Mouse (Mus musculus) gastrocnemius, adult 18-20 months (tissue): ENCODE data around the gene Tspan3. TPM values are rescaled to one million over a fixed set of nuclear protein-coding genes. Genes with fewer than 3 reads are reported as not detected.
A peak's percentile ranks its signal among the peaks of the same experiment; 100 is the strongest.

ENCODE experiments used
- DNase-seq: peaks from one replicate; pipeline ENCODE4 v3.0.0; 2021; ENCODE audit warnings: low spot score
- total RNA-seq, 2 experiments: library from RNA; stranded (reverse); gene quantifications; 2 replicates each; pipeline ENCODE4 v1.2.3; 2021

Tspan3 gene
- total RNA-seq, 2 experiments from 2014 or later = 112 to 113 TPM

DNA sequence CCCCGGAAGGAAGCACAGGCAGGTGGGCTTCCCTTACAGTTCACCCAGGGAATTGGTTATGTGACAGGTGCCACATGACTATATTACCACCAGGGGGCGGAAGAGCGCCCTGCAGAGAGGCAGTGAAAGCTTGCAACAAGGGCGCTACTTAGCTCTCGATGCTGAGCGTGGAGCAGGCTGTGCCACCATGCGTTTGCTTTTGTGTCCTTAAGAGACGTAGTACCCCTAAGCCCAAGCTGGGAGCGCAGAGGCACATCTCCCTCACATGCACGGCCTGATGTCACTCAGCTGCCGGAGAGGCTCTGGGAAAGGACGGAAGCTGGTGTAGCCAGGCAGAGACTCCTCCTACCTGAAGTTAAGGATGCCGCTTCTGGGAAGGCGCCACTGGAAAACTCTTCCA, 46.7 kb downstream of the Tspan3 start:
- peak; percentile 60 for DNase-seq

DNA sequence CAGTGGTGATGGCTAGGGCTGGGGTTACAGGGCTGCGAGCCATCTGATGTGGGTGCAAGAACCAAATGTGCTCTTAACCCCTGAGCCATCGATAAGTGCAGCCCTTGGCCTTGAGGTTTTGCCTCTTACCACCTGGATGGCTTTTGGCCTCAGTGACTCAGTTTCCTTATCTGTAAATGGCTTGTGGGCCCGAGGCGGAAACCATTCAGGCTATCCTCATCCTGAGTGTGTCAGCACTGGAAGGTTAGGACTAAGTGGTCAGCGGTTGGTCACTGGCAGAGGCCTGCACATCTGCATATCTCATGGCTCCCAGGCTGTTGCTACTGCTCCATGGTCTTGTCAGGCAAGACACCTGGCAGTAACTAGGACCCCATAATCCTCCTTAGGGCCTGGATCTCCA, 47.2 kb downstream of the Tspan3 start:
- DNase-seq = no peak

DNA sequence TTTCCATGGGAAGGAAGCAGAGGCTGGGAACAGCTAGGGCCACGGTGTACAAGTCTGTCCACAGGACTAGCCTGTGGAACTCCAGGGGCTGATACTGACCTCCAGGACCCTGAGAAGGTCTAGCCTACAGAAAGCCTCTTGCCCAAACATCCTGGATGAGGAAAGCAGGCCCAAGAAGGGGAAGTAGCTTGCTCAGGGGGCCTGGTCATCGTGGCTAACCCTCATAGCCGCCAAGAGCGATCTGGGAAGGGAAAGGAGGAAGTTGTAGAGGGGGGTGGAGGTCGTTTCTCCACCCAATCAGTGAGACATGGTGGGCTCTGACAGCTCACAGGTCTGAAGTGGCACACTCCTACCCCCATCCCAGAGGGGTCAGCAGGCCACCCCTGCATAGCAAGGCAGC, 57.1 kb downstream of the Tspan3 start:
- no peak for DNase-seq

DNA sequence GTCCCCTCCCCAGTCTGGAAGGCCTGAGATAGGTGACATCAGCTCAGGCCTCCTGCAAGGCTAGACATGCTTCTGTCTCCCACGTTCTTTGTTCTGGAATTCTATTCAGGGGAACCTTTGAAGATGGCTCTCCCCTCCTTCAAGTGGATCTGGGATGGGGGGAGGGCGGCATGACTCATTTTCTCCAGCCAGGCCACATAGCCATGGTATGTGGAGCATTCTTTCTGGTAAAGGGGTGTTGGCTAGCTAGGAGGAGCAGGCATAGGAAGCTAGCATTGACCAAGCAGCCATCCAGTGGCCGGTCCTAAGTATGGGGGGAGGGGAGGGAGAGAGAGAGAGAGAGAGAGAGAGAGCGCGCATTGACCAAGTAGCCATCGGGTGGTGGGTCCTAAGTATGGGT, 57.8 kb downstream of the Tspan3 start:
- DNase-seq = no peak

DNA sequence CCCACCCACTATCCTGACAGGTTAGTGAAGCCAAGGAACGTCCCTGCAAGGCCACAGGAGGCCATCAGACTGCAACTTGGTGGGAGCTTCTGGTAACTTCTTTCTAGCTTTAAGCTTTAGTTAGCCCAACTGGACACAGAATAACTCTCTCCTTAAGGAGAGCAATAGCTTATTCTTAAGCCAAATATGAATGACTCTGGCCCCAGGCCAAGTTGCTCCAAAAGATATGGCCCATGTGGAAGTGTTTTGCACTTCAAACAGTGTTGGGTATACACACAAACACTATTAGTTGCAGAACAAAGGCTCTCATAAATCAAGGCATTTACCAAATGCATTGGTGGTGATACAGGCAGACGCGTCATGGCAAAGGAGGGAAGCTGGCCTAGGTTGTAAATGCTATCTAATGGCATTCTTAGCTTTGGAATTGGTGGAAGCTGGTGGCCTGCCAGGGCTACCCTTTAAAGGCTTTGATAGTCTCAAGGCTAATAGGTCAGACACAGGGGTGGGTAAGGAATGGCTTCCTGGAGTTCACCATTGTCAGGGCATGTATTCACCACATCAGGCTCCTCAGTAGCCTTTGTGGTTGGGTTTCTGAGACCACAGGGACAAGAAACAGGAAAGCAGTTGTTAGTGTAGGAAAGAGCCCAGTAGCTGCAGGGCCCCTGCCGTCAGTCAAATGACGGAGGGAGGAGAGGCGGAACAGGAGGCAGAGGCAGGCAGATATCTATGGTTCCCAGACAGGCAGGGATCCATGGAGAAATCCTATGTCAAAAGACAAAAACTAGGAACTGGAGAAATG, 58.8 kb downstream of the Tspan3 start:
- DNase-seq = no peak

DNA sequence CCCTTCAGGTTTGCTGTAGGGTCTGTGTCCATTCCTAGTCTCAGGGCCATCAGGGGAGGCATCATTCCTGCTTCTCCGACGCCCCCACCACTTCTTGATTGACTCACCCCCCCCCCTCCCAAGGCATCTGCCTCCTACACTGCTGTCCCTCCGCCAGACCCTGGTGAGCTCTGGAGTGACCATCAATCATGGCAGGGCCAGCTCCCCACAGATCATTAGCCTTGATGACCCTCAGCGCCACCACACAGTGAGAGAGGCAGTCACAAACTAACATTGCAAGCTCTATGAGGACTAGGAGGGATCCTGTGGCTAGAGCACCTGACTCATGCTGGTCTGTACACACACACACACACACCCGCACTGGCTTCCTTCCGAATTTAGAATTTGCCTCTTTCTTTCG, 60.4 kb downstream of the Tspan3 start:
- no peak for DNase-seq

DNA sequence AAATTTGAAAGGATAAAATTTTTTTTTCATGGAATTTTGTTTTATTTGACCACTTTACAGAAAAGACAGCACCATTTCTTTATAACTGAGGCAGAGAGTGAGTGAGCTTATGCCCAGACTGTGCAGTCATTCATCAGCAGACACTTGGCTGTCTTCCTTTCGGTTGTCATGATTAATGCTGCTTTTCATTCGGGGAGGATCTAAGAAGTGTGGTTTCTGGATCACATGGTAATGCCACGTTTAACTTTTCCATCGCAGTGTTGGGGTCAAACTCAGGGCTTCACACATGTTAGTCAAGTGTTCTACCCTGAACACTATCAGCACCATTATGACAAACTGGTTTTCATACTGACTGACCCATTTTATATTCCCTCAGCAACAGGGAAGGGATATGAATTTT, 64.3 kb downstream of the Tspan3 start:
- no peak for DNase-seq

DNA sequence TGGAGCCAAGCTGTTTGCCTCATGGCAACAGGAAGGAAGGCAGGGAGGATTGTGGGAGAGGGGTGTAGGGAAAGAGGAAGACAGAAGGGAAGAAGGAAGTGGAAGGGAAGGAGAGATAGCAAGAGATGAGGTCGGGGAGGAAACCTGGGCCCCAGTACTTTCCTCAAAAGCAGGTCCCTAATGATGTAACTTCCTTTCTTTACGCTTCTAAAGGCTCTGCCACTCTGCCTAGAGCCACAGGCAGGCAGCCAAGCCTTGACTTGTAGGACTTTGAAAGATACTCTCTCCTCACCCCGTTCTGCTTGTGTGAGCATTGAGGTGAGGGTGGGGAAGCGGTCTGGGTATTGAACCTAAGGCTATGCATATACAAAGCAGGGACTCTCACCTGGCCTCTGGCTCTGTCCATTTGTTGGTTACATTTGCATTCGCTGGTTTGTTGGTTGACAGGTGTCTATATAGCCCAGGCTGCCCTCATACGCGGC, 65.2 kb downstream of the Tspan3 start:
- DNase-seq = no peak

DNA sequence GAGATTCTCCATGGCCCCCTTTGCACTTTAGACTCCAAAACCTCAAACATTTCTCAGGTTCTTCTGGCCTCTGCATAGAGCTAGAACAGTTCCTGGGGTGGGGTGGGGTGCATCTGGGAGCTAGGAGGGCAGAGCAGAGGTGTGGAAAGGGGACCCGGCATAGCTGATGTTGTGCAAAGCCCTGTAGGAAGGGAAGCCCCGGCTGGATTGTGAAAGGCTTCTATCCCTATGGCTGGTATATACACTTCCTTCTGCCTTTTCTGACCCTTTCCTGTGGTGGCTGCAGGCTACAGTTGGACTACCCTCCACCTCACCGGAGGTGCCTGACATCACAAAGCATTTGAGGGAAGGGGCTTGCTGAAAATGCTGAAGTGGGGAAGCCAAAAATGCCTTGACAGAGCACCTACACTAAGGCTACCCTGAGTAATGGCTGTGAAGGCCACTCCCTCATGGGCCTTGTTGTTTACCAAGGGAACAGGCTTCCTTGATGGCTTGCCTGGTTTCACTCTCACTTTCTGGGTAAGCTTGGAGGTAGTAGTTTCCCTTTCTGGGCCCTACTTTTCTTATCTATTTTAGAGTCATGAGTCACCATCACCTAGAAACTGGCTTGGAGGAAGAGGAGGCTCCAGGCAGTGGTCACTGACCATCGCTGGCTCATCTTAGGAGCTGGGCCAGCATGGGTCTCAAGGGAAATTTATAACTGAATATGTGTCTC, 67.5 kb downstream of the Tspan3 start:
- no peak for DNase-seq

DNA sequence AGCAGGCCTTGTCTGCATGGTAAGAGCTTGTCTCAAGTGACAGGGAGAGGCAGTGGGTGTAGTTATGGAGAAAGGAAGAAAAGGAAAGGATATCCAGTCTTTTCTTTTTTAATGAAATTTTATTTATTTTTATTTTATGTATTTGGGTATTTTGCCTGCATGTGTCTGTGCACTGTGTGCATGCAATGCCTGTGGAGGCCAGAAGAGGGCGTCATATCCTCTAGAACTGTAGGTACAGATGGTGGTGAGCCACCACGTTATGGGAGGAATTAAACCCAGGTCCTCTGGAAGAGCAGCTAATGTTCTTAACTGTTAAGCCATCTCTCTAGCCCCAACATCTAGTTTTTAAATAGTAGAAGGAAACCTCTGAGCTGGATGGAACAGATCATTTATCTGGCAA, 73.2 kb downstream of the Tspan3 start:
- no peak for DNase-seq

DNA sequence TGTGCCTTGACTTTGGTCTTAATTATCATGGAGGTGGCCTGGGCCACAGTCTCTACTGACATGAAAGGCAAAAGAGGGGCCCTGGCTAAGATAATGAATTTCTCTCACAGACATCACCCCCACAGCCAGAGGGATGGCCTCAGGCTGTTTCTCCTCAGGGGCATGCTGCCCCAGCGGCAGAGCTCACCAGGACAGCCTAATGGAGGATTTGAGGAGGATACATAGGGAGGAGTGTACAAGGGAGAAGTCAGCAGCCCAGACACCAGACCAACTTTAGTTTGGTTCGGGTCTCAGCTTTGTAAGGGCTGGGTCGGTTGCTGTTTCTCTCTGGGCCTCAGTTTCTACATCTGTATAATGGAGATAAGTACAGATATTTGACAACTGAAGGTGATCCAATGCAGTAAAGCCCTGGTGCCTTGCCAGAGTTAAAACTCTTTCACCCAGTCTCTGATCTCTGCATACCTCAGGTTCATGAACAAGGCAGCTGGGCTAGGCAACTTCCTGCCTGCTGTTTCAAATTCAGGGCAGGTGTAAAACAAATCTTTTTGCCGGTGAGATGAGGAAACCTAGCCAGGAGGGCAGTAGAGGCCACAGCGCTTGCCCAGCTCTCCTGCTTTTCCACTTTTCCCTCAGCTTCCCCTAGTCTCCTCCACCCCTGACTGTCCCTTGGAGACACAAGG, 74.6 kb downstream of the Tspan3 start:
- DNase-seq = no peak

DNA sequence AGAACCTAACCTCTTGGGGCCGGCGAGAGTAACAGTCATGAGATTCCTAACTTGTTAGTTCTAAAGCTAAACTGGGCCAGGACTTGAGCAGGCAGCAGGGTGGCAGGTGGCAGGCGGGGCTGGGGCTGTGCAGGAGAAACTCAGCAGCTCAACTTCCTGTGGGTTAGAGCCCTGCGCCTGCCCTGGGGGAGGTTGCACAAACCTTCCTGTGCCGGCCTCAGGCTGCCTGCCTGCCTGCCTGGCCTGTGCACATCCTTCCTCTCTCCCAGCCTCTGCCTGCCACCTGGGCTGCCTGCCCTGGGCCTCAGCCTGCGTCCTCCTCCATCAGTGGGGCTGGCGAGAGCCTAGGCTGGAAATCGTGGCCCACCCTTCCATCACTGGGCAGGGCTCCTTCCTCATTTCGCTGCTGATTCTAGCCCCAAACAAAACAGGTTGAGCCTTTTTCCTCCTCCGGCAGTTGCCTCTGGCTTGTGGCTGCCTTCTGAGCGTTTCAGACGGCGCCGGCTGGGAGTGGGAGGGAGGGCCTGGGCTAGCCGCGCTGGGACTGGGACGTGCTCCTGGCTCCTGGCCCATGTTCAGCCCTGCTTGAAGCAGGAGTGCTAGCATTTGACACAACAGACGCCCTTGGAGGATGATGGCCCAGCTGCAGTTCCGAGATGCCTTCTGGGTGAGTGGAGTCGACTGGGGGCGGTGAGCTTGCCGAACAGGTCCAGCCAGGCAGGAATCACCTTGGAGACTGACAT, 75.3 kb downstream of the Tspan3 start, which contains the start of gene Pstpip1:
Gene Pstpip1, plus strand, starts transcription at position 185 of the 743 bp plus-strand sequence.
- peak; percentile 78 for DNase-seq

DNA sequence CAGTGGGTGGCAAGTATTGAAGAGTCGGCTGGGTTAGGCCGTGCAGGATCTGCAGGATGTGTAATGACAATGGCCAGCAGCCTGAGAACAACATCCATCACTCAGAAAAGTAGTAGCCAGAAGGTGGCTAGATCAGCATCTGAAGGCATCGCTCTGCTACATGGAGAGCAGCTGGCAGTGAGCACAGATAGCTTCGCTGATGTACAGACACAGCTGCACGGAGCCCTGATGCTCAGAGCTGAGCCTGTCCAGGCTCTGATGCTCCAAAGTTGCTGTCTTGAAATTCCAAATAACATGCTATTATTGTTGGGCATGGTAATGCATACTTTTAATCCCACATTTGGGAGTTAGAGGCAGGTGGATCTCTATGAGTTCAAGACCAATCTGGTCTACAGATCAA, 78.8 kb downstream of the Tspan3 start:
- no peak for DNase-seq

Other genes with a start within 250 kb of the Tspan3 start
- gene Scaper, start 227.4 kb downstream of the Tspan3 start, total RNA-seq = 1 to 10 TPM; 8.1 to 9.7 TPM
- not detected for gene 4930563M21Rik, start 154.9 kb downstream of the Tspan3 start, total RNA-seq
- 10 to 100 TPM; 19.6 to 21.4 TPM for gene Rcn2, start 123.6 kb downstream of the Tspan3 start, total RNA-seq
- gene Pstpip1, start 75.5 kb downstream of the Tspan3 start, total RNA-seq = under 1 TPM; 0.52 to 0.71 TPM